ENCODE assay signal across 25 mouse cellular contexts in the genomic region with DNA sequence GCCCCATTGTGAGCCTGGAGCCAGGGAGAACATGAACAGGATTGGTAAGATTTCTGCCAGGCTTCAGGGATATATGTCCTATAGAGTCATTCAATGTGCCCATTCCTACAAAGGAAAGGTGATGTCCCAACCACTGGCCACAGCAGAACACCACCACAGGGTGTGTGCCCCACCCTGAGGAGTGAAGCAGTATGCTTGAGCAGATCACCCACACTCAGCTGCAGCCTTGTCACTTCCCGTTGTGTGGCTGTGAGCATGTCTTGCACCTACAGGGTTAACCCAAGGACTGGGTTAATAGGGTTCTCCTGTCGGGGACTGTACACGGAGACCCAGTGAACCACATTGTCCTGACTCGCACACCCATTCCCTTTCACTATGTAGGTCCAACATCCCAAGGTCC.
"Had no signal": no experiment of that assay in that cellular context is flagged by ENCODE, and none has a peak within 500 bp of the region (broad histone marks: within the 10 kb centered on the region; RNA-seq: fewer than 3 reads in every experiment).

No protein-coding gene starts in this region.

- H3K4me2 ChIP-seq: heart, embryonic 11.5 days; heart, embryonic 13.5 days; heart, embryonic 15.5 days; hindbrain, embryonic 14.5 days; intestine, embryonic 15.5 days; limb, embryonic 12.5 days had no signal

- H3K27me3 ChIP-seq: heart, embryonic 13.5 days; heart, embryonic 15.5 days; intestine, embryonic 15.5 days had no signal

- H3K36me3 ChIP-seq: heart, embryonic 13.5 days; heart, embryonic 15.5 days; intestine, embryonic 15.5 days; limb, embryonic 10.5 days; limb, embryonic 12.5 days had no signal

- DNase-seq: gastrocnemius, adult 2 months; gastrocnemius, postnatal 10 days; gastrocnemius, postnatal 25 days; heart, adult 11 months; heart, adult 2 months; heart, postnatal 14 days; heart, postnatal 36 days; kidney, adult 18-20 months; kidney, adult 8-10 months; kidney, postnatal 10 days; kidney, postnatal 25 days; kidney, postnatal 4 days; liver had no signal

- H3K9ac ChIP-seq: heart, embryonic 13.5 days; heart, embryonic 15.5 days; hindbrain, embryonic 14.5 days; intestine, embryonic 15.5 days; limb, embryonic 12.5 days had no signal

- H3K4me3 ChIP-seq: gastrocnemius, adult 2 months; heart, adult 2 months; heart, embryonic 13.5 days; heart, embryonic 15.5 days; intestine, embryonic 15.5 days; layer of hippocampus, adult 2 months; left cerebral cortex, adult 2 months; limb, embryonic 10.5 days; limb, embryonic 12.5 days had no signal

- H3K9me3 ChIP-seq: heart, embryonic 13.5 days; heart, embryonic 15.5 days; intestine, embryonic 15.5 days; limb, embryonic 10.5 days; limb, embryonic 12.5 days had no signal

- H3K27ac ChIP-seq: gastrocnemius, adult 2 months; heart, adult 2 months; heart, embryonic 13.5 days; heart, embryonic 15.5 days; hindbrain, embryonic 14.5 days; intestine, embryonic 15.5 days; layer of hippocampus, adult 2 months; left cerebral cortex, adult 2 months had no signal

- H3K4me1 ChIP-seq: intestine, embryonic 15.5 days had no signal

- ATAC-seq: hindbrain, embryonic 16.5 days; inflammation-experienced regulatory T-cells, adult 6 months; intestine, embryonic 15.5 days; intestine, postnatal 0 days had no signal
